8 mouse cellular contexts compared by ENCODE assay signal in the genomic region with DNA sequence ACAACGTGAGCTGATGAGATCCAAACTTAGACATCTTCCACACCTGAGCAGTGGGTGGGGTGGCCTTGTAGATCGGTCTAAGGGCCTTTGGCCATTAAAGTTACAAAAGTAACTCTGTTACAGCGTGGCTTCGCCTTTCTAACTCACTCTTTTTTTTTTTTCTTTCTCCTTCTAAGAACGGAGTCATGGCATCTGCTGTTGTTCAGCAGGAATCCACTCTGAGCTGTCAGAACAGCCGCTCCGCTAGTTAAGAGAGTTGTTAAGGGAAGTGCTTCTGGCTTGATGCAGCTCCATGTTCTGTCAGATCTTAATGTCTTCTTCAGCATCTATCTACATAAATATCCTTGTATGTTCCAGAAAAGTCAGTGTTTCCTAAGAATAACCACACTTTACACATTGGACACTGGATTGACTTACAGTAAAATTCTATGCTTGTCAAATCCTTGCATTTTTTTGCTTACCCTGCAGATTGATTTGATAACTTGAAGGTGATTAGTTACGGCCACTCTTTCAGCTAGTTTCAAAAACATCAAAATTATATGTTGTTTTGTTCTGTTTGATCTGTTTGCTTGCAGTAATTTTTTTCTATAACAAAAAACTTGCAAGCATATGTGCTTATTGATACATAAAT. TPM values are rescaled to one million over a fixed set of nuclear protein-coding genes. Genes with fewer than 3 reads are reported as not detected.
A peak's percentile ranks its signal among the peaks of the same experiment; 100 is the strongest.
DNase-seq lines count a peak whose midpoint lies in the region; ATAC-seq and TF ChIP-seq lines count a peak whose summit lies in the region.

No protein-coding gene starts in this region.

- H3K27me3 ChIP-seq in heart, embryonic 12.5 days (replicated peaks), result no peaks in the 10 kb centered on the region
- H3K27me3 ChIP-seq in E14TG2a.4 (ENCODE audit: insufficient read depth, low read length), result no peaks in the 10 kb centered on the region
- no peaks in the 10 kb centered on the region for H3K27me3 ChIP-seq in embryonic facial prominence, embryonic 15.5 days
- no peaks in the 10 kb centered on the region for H3K27me3 ChIP-seq in liver, embryonic 13.5 days

- peaks cover 17% of the 10 kb centered on the region for H3K4me1 ChIP-seq in heart, embryonic 12.5 days (replicated peaks)
- peaks cover 38% of the 10 kb centered on the region for H3K4me1 ChIP-seq in E14TG2a.4 (replicated peaks; ENCODE audit: low read depth, low read length)
- peaks cover 23% of the 10 kb centered on the region for H3K4me1 ChIP-seq in embryonic facial prominence, embryonic 15.5 days
- peaks cover 35% of the 10 kb centered on the region for H3K4me1 ChIP-seq in liver, embryonic 13.5 days (replicated peaks)

- peaks cover 21% of the 10 kb centered on the region for H3K36me3 ChIP-seq in heart, embryonic 12.5 days
- H3K36me3 ChIP-seq in E14TG2a.4 (ENCODE audit: insufficient read depth, low read length), result peaks cover 49% of the 10 kb centered on the region
- peaks cover 20% of the 10 kb centered on the region for H3K36me3 ChIP-seq in embryonic facial prominence, embryonic 15.5 days
- peaks cover 25% of the 10 kb centered on the region for H3K36me3 ChIP-seq in liver, embryonic 13.5 days

- peak overlapping the region; percentile 85 for H3K27ac ChIP-seq in heart, embryonic 12.5 days (ENCODE audit: poor library complexity, severe bottlenecking)
- H3K27ac ChIP-seq in embryonic facial prominence, embryonic 15.5 days (replicated peaks), result peak overlapping the region; percentile 89
- peak overlapping the region; percentile 92 for H3K27ac ChIP-seq in liver, embryonic 13.5 days

- no peaks in the 10 kb centered on the region for H3K9me3 ChIP-seq in heart, embryonic 12.5 days (replicated peaks)
- no peaks in the 10 kb centered on the region for H3K9me3 ChIP-seq in E14TG2a.4 (ENCODE audit: low read length)
- no peaks in the 10 kb centered on the region for H3K9me3 ChIP-seq in embryonic facial prominence, embryonic 15.5 days (replicated peaks)
- no peaks in the 10 kb centered on the region for H3K9me3 ChIP-seq in liver, embryonic 13.5 days (replicated peaks)

- no peak for ATAC-seq in heart, embryonic 12.5 days (ENCODE audit: insufficient number of reproducible peaks, low FRiP score)
- ATAC-seq in embryonic facial prominence, embryonic 15.5 days (ENCODE audit: insufficient number of reproducible peaks, low FRiP score, low TSS enrichment, low read depth), result no peak
- ATAC-seq in liver, embryonic 13.5 days (ENCODE audit: low read depth), result no peak
- no peak for ATAC-seq in granulocyte monocyte progenitor cell, adult 5-6 weeks (replicated peaks; ENCODE audit: poor library complexity, severe bottlenecking)

- peak overlapping the region; percentile 78 for H3K9ac ChIP-seq in heart, embryonic 12.5 days
- peak overlapping the region; percentile 66 for H3K9ac ChIP-seq in embryonic facial prominence, embryonic 15.5 days
- peak overlapping the region; percentile 89 for H3K9ac ChIP-seq in liver, embryonic 13.5 days

- H3K4me2 ChIP-seq in heart, embryonic 12.5 days, result peak overlapping the region; percentile 71
- peak overlapping the region; percentile 79 for H3K4me2 ChIP-seq in embryonic facial prominence, embryonic 15.5 days (replicated peaks)
- peak overlapping the region; percentile 82 for H3K4me2 ChIP-seq in liver, embryonic 13.5 days

- peak overlapping the region; percentile 84 for H3K4me3 ChIP-seq in heart, embryonic 12.5 days
- peak overlapping the region; percentile 99 for H3K4me3 ChIP-seq in E14TG2a.4 (replicated peaks; ENCODE audit: low read length)
- H3K4me3 ChIP-seq in embryonic facial prominence, embryonic 15.5 days (replicated peaks), result peak overlapping the region; percentile 83
- H3K4me3 ChIP-seq in liver, embryonic 13.5 days (replicated peaks), result peak overlapping the region; percentile 89

- no peak for DNase-seq in heart, adult 8-10 months (ENCODE audit: low spot score)
- DNase-seq in liver, embryonic 13.5 days, result no peak
- no peak for DNase-seq in spleen, adult 18-20 months
- DNase-seq in thymus, postnatal 4 days, result no peak

- TF ChIP-seq CTCF in E14TG2a.4 (conservative IDR thresholded peaks at IDR 0.05; ENCODE audit: low read length), result no peak

- WGBS in heart, embryonic 12.5 days, result 5% methylated on average over 8 of the region's 8 CpGs
- 2% methylated on average over 8 of the region's 8 CpGs for WGBS in embryonic facial prominence, embryonic 15.5 days
- 3% methylated on average over 8 of the region's 8 CpGs for whole genome bisulfite sequencing in liver, embryonic 13.5 days (ENCODE audit: insufficient replicate concordance)

RNA-seq across cellular contexts. Expression of gene Dhx29, which starts 0.9 kb away (rescaled TPM):
- 18.0 and 19.7 TPM in 2 replicates for polyA plus RNA-seq in heart, embryonic 12.5 days (2016; fragmentation: Nextera tagmentation; extraction: Ambion mirVana)
- total RNA-seq in heart, adult 8-10 months (2022), result 10 to 100 TPM; 14.3 to 15.4 (median 15.1) TPM
- polyA plus RNA-seq in embryonic facial prominence, embryonic 15.5 days (2015; fragmentation: Nextera tagmentation; extraction: Ambion mirVana), result 22.1 and 22.4 TPM in 2 replicates
- polyA plus RNA-seq in liver, embryonic 13.5 days (2015; fragmentation: Nextera tagmentation; extraction: Ambion mirVana), result 13.2 and 14.4 TPM in 2 replicates
- 14.8 and 16.9 TPM in 2 replicates for total RNA-seq in granulocyte monocyte progenitor cell, adult 5-6 weeks (2014; fragmentation: Nextera tagmentation)
- 25.6 and 29.3 TPM in 2 replicates for total RNA-seq in granulocyte monocyte progenitor cell, adult 5-6 weeks (2017)

RNA-seq across cellular contexts. Expression of gene Mtrex, which starts 1.0 kb away (rescaled TPM):
- 58.3 and 60.6 TPM in 2 replicates for polyA plus RNA-seq in heart, embryonic 12.5 days (2016; fragmentation: Nextera tagmentation; extraction: Ambion mirVana)
- total RNA-seq in heart, adult 8-10 months (2022), result 10 to 100 TPM; 22.1 to 27.2 (median 26.0) TPM
- 55.2 and 61.7 TPM in 2 replicates for polyA plus RNA-seq in embryonic facial prominence, embryonic 15.5 days (2015; fragmentation: Nextera tagmentation; extraction: Ambion mirVana)
- 42.2 and 56.3 TPM in 2 replicates for polyA plus RNA-seq in liver, embryonic 13.5 days (2015; fragmentation: Nextera tagmentation; extraction: Ambion mirVana)
- total RNA-seq in granulocyte monocyte progenitor cell, adult 5-6 weeks (2014; fragmentation: Nextera tagmentation), result 37.9 and 50.1 TPM in 2 replicates
- total RNA-seq in granulocyte monocyte progenitor cell, adult 5-6 weeks (2017), result 72.6 and 84.6 TPM in 2 replicates

RNA-seq across cellular contexts. Expression of gene Ccno, which starts 59.4 kb away (rescaled TPM):
- 0.14 TPM in 1 of 2 replicates, not detected in the other for polyA plus RNA-seq in heart, embryonic 12.5 days (2016; fragmentation: Nextera tagmentation; extraction: Ambion mirVana)
- under 1 TPM in 2 of 4 experiments, not detected in 2; 0.16 to 0.50 TPM for total RNA-seq in heart, adult 8-10 months (2022)
- 10.8 and 26.9 TPM in 2 replicates for polyA plus RNA-seq in embryonic facial prominence, embryonic 15.5 days (2015; fragmentation: Nextera tagmentation; extraction: Ambion mirVana)
- polyA plus RNA-seq in liver, embryonic 13.5 days (2015; fragmentation: Nextera tagmentation; extraction: Ambion mirVana), result 0.15 TPM in 1 of 2 replicates, not detected in the other
- 1.7 TPM in 1 of 2 replicates, not detected in the other for total RNA-seq in granulocyte monocyte progenitor cell, adult 5-6 weeks (2014; fragmentation: Nextera tagmentation)
- total RNA-seq in granulocyte monocyte progenitor cell, adult 5-6 weeks (2017), result 1.3 and 6.3 TPM in 2 replicates

Comparison
In these comparisons a context has a peak if more than half of its experiments do, and no peak if none do; other contexts are left out.
1. RNA of gene Ccno, which starts 59.4 kb away (polyA plus RNA-seq): 10.8 to 26.9 TPM in embryonic facial prominence, embryonic 15.5 days; 0.15 TPM in liver, embryonic 13.5 days and 0.14 TPM in heart, embryonic 12.5 days; every median in the first group is over 10 times any median in the second.
2. Peak in every context shown above with its lines, with median percentiles within 50 percentile points of each other: H3K27ac ChIP-seq, H3K4me2 ChIP-seq, H3K4me3 ChIP-seq and H3K9ac ChIP-seq.